Mouse (Mus musculus) CH12.LX (cell line): ENCODE measurements at regions not wholly inside any gene's neighbourhood (a gene's known extent, or its start where the extent isn't known, plus 50 kb on each side); places are given as distances from the start of the nearest gene placed in this dataset.

Source experiments
- DNase-seq: peaks from one replicate; pipeline ENCODE4 v3.0.0-alpha.2; 2013; ENCODE audit errors: extremely low read depth
- H3K27ac ChIP-seq: 2 replicates; pipeline ENCODE4 v1.5.1; 2012; ENCODE audit warnings: low read depth, mild to moderate bottlenecking, control low read depth, moderate library complexity; ENCODE audit not compliant: insufficient read depth
- H3K27me3 ChIP-seq: replicated peaks from 2 replicates; pipeline ENCODE3; 2012; ENCODE audit warnings: inconsistent platforms
- H3K36me3 ChIP-seq, 2 experiments: replicated peaks in 1 of 2; 2 replicates each; pipeline versions ENCODE3 to v1.6.1; 2012; ENCODE audit warnings: inconsistent platforms in 1 of 2, low read length in 1 of 2, mild to moderate bottlenecking in 1 of 2, mixed read lengths in 1 of 2, moderate library complexity in 1 of 2; ENCODE audit not compliant: control insufficient read depth in 1 of 2, insufficient read depth in 1 of 2
- H3K4me1 ChIP-seq, 2 experiments: 2 replicates each; pipeline ENCODE4 v1.6.1; 2012; ENCODE audit warnings: inconsistent platforms in 1 of 2, moderate library complexity in 1 of 2; ENCODE audit not compliant: insufficient read depth in 2 of 2, control insufficient read depth in 1 of 2
- H3K4me2 ChIP-seq: 2 replicates; pipeline ENCODE4 v1.6.1; 2012; ENCODE audit warnings: low read depth, mild to moderate bottlenecking, control low read depth; ENCODE audit not compliant: poor library complexity, insufficient read depth, severe bottlenecking
- H3K4me3 ChIP-seq, 3 experiments: fragments of 150-350 bp in 1 of 3; sonication (generic) in 1 of 3; replicated peaks in 1 of 3; 2 replicates each; pipeline versions ENCODE3 to v1.5.1; 2011 to 2012; ENCODE audit warnings: low read depth in 2 of 3, low read length in 2 of 3, mild to moderate bottlenecking in 2 of 3, moderate library complexity in 2 of 3, control low read depth in 1 of 3, improper control_type of control experiment in 1 of 3, inconsistent platforms in 1 of 3, mixed read lengths in 1 of 3; ENCODE audit not compliant: poor library complexity in 1 of 3
- H3K79me2 ChIP-seq: replicated peaks from 2 replicates; pipeline ENCODE4 v1.6.1; 2012; ENCODE audit warnings: mild to moderate bottlenecking, moderate library complexity; ENCODE audit not compliant: control insufficient read depth, poor library complexity, insufficient read depth, severe bottlenecking; ENCODE audit errors: extremely low read depth
- H3K9ac ChIP-seq: 2 replicates; pipeline ENCODE4 v1.6.1; 2012; ENCODE audit warnings: low read depth, mild to moderate bottlenecking, control low read depth, moderate library complexity; ENCODE audit not compliant: insufficient read depth
- H3K9me3 ChIP-seq: replicated peaks from 2 replicates; pipeline ENCODE3; 2012; ENCODE audit warnings: low read length, inconsistent platforms, mixed read lengths
- BHLHE40 ChIP-seq: IDR thresholded peaks from 2 replicates; pipeline ENCODE4 v1.6.1; 2011; ENCODE audit warnings: mild to moderate bottlenecking, low read depth, low read length, improper control_type of control experiment
- CHD2 ChIP-seq: IDR thresholded peaks from 2 replicates; pipeline ENCODE4 v1.6.1; 2011; ENCODE audit warnings: low read length, improper control_type of control experiment
- E2F4 ChIP-seq: IDR thresholded peaks from 2 replicates; pipeline ENCODE4 v1.6.1; 2011; ENCODE audit warnings: low read depth, low read length, improper control_type of control experiment; ENCODE audit not compliant: insufficient replicate concordance
- GABPA ChIP-seq: IDR thresholded peaks from 2 replicates; pipeline ENCODE4 v1.6.1; 2012; ENCODE audit warnings: low read depth, low read length, improper control_type of control experiment, inconsistent platforms; ENCODE audit not compliant: insufficient replicate concordance
- MEF2A ChIP-seq: IDR thresholded peaks from 2 replicates; pipeline ENCODE4 v1.6.1; 2014; ENCODE audit warnings: low read depth, mild to moderate bottlenecking, inconsistent platforms, low read length, improper control_type of control experiment, borderline replicate concordance
- NELFE ChIP-seq: IDR thresholded peaks from 2 replicates; pipeline ENCODE4 v1.6.1; 2011; ENCODE audit warnings: low read depth, low read length, improper control_type of control experiment
- POLR2A ChIP-seq: IDR thresholded peaks from 2 replicates; pipeline ENCODE4 v1.6.1; 2011; ENCODE audit warnings: low read depth, mild to moderate bottlenecking, improper control_type of control experiment, low read length
- USF1 ChIP-seq: IDR thresholded peaks from 2 replicates; pipeline ENCODE4 v1.6.1; 2014; ENCODE audit warnings: low read depth, mild to moderate bottlenecking, inconsistent platforms, low read length, improper control_type of control experiment
- ZKSCAN1 ChIP-seq: IDR thresholded peaks from 2 replicates; pipeline ENCODE4 v1.6.1; 2012; ENCODE audit warnings: low read depth, inconsistent platforms, low read length, improper control_type of control experiment, borderline replicate concordance
- dilution Hi-C: fragments of 300-500 bp; cut with MboI; formaldehyde crosslinking; loops from 2 replicates; pipeline ENCODE4 v1.14.3; 2020; ENCODE audit warnings: low sequenced_read_pairs; ENCODE audit not compliant: extremely low pct_unique_long_range_greater_than_20kb, extremely low pct_ligation_motif_present
- in situ Hi-C: fragments of 300-500 bp; cut with MboI; formaldehyde crosslinking; loops from 3 replicates; pipeline ENCODE4 v1.14.3; 2019; ENCODE audit warnings: low sequenced_read_pairs, low pct_ligation_motif_present, low pct_unique_long_range_greater_than_20kb, mixed read lengths

DNA sequence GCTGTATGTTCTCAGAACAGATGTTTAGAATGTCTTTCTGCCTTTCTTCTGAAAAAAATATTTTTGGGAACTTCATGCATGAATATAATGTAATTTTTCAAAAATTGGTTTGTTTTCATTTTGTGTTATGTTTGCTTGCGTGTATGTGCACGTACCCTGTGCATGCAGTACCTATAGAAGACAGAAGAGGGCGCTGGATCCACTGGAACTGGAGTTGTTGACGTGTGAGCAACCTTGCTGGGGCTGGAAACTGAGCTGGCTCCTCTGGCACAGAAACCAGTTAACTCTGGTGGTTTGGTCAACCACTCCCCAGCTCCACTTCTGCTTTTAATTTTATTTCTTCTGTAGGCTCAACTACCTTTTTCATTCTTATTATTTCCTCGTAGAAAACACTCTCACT is 702.0 kb upstream of the Tmpo start:
- no peak overlapping the region for H3K9ac ChIP-seq
- no peaks in the 10 kb centered on the region for H3K4me1 ChIP-seq
- H3K4me2 ChIP-seq = no peak overlapping the region
- no peaks in the 10 kb centered on the region for H3K27me3 ChIP-seq
- dilution Hi-C loops (no loop called here), in situ Hi-C loops (no loop called here)
- H3K79me2 ChIP-seq = no peaks in the 10 kb centered on the region
- H3K27ac ChIP-seq = no peak overlapping the region
- no peak overlapping the region for H3K4me3 ChIP-seq
- H3K36me3 ChIP-seq = no peaks in the 10 kb centered on the region
- DNase-seq = no peak
- peaks cover 28% of the 10 kb centered on the region for H3K9me3 ChIP-seq
- TF ChIP-seq E2F4 = no peak

DNA sequence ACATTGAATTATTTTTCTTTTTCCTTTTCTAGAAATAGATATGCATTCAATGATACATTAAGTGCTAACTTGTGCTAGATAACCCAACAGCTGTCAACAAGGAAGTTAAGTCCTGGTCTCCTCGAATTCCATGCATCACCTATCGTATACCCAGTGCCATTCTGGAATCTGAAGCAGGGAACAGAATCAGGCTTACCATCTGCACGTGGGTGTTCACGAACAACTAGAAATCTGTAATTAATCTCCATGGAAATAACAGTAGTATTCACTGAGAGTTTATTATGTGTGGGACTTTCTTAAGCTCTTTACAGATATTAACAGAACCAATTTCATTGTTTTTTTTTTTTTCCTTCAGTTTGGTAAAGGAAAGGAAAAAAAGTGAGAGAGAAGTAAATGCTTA is 701.4 kb upstream of the Tmpo start:
- no peak for DNase-seq
- H3K27me3 ChIP-seq = no peaks in the 10 kb centered on the region
- no peak for TF ChIP-seq MEF2A
- TF ChIP-seq POLR2A = no peak
- H3K9ac ChIP-seq = no peak overlapping the region
- H3K9me3 ChIP-seq = peaks cover 27% of the 10 kb centered on the region
- H3K79me2 ChIP-seq = no peaks in the 10 kb centered on the region
- no peak overlapping the region for H3K4me2 ChIP-seq
- no peaks in the 10 kb centered on the region for H3K36me3 ChIP-seq
- in situ Hi-C loops = no loop called here
- dilution Hi-C loops = no loop called here
- no peak overlapping the region for H3K4me3 ChIP-seq
- no peak overlapping the region for H3K27ac ChIP-seq
- no peaks in the 10 kb centered on the region for H3K4me1 ChIP-seq

- no peak for TF ChIP-seq ZKSCAN1
- TF ChIP-seq CHD2 = no peak
- no peak for TF ChIP-seq NELFE
- TF ChIP-seq BHLHE40 = no peak
- no peak for TF ChIP-seq GABPA
- TF ChIP-seq USF1 = no peak
- no peak overlapping the region for H3K27ac ChIP-seq
- peaks cover 29% of the 10 kb centered on the region for H3K9me3 ChIP-seq
- H3K79me2 ChIP-seq = no peaks in the 10 kb centered on the region
- dilution Hi-C loops = no loop called here
- in situ Hi-C loops = no loop called here
- H3K27me3 ChIP-seq = no peaks in the 10 kb centered on the region
- DNase-seq = no peak
- H3K9ac ChIP-seq = no peak overlapping the region
- H3K36me3 ChIP-seq = no peaks in the 10 kb centered on the region
- H3K4me1 ChIP-seq = no peaks in the 10 kb centered on the region
- no peak overlapping the region for H3K4me2 ChIP-seq
- no peak overlapping the region for H3K4me3 ChIP-seq
Measured at GRCm38 (mm10) chr10:91881521-91882228, 700.6 kb upstream of the Tmpo start.
